Mouse (Mus musculus) T-helper 17 cell (primary cell): ENCODE measurements at regions not wholly inside any gene's neighbourhood (a gene's known extent, or its start where the extent isn't known, plus 50 kb on each side); places are given as distances from the start of the nearest gene placed in this dataset.

Experiments
- in situ Hi-C, 2 experiments: fragments of 300-600 bp; cut with MboI, MseI; formaldehyde crosslinking; loops; 1 replicate in 1 of 2; 2 replicates in 1 of 2; pipeline ENCODE4 v1.15.1; 2025; ENCODE audit warnings: high pct_unique_total_duplicates in 2 of 2

GRCm38 (mm10) chr13:6367661-6368060 is 180.3 kb upstream of the Pitrm1 start:
- in situ Hi-C loops = no loop called here

GRCm38 (mm10) chr13:6374570-6375173 is 173.3 kb upstream of the Pitrm1 start:
- in situ Hi-C loops = no loop called here

GRCm38 (mm10) chr13:6377919-6378318 is 170.0 kb upstream of the Pitrm1 start:
- in situ Hi-C loops = no loop called here

- in situ Hi-C loops = no loop called here
Observed at GRCm38 (mm10) chr13:6395562-6396223, 152.3 kb upstream of the Pitrm1 start.

GRCm38 (mm10) chr13:6397648-6398047 is 150.3 kb upstream of the Pitrm1 start:
- in situ Hi-C loops = no loop called here

GRCm38 (mm10) chr13:6431821-6432220 is 116.1 kb upstream of the Pitrm1 start:
- in situ Hi-C loops = no loop called here

- in situ Hi-C loops = no loop called here
Observed at GRCm38 (mm10) chr13:6446976-6447375, 101.0 kb upstream of the Pitrm1 start.

- in situ Hi-C loops = loop anchor here (5.0 to 25.0 kb wide), 2 partner anchors 574 to 589 kb away; no protein-coding TSS in a partner anchor
Observed at GRCm38 (mm10) chr13:6461363-6461762, 86.6 kb upstream of the Pitrm1 start.

- in situ Hi-C loops = loop anchor here in 1 of 2 experiments (25.0 kb wide), 1 partner anchor 579 kb away; no protein-coding TSS in a partner anchor
Observed at GRCm38 (mm10) chr13:6465911-6466419, 82.0 kb upstream of the Pitrm1 start.

GRCm38 (mm10) chr13:6469446-6470227 is 78.3 kb upstream of the Pitrm1 start:
- in situ Hi-C loops = loop anchor here (5.0 to 25.0 kb wide), 3 partner anchors 582 to 752 kb away; no protein-coding TSS in a partner anchor

GRCm38 (mm10) chr13:6470286-6471103 is 77.5 kb upstream of the Pitrm1 start:
- in situ Hi-C loops = loop anchor here (5.0 to 25.0 kb wide), 3 partner anchors 583 to 753 kb away; no protein-coding TSS in a partner anchor

- in situ Hi-C loops = loop anchor here (5.0 to 25.0 kb wide), 3 partner anchors 584 to 754 kb away; no protein-coding TSS in a partner anchor
Observed at GRCm38 (mm10) chr13:6471643-6472042, 76.3 kb upstream of the Pitrm1 start.

- in situ Hi-C loops = loop anchor here (5.0 to 25.0 kb wide), 3 partner anchors 586 to 756 kb away; no protein-coding TSS in a partner anchor
Observed at GRCm38 (mm10) chr13:6473401-6474190, 74.4 kb upstream of the Pitrm1 start.

GRCm38 (mm10) chr13:6479667-6480066 is 68.3 kb upstream of the Pitrm1 start:
- in situ Hi-C loops = loop anchor here (5.0 to 25.0 kb wide), 3 partner anchors 1712 to 1817 kb away; no protein-coding TSS in a partner anchor

- in situ Hi-C loops = loop anchor here in 1 of 2 experiments (5.0 to 25.0 kb wide), 2 partner anchors 1717 to 1822 kb away; no protein-coding TSS in a partner anchor
Observed at GRCm38 (mm10) chr13:6484418-6484817, 63.5 kb upstream of the Pitrm1 start.

GRCm38 (mm10) chr13:6487837-6488236 is 60.1 kb upstream of the Pitrm1 start:
- in situ Hi-C loops = loop anchor here in 1 of 2 experiments (25.0 kb wide), 1 partner anchor 1826 kb away; no protein-coding TSS in a partner anchor

GRCm38 (mm10) chr13:6492916-6493619 is 54.9 kb upstream of the Pitrm1 start:
- in situ Hi-C loops = loop anchor here in 1 of 2 experiments (25.0 kb wide), 1 partner anchor 1831 kb away; no protein-coding TSS in a partner anchor
